ENCODE assay signal across 9 mouse cellular contexts in genomic region chr14:45219281-45220089, GRCm38 (mm10). TPM values are rescaled to one million over a fixed set of nuclear protein-coding genes. Genes with fewer than 3 reads are reported as not detected.
DNase-seq lines count a peak whose midpoint lies in the region; ATAC-seq and TF ChIP-seq lines count a peak whose summit lies in the region.
"Had no signal": no experiment of that assay in that cellular context is flagged by ENCODE, and none has a peak within 500 bp of the region (broad histone marks: within the 10 kb centered on the region; RNA-seq: fewer than 3 reads in every experiment).

TSS of gene Gpr137c (plus strand) at chr14:45219717.

- peak within 1 kb of the TSS; percentile 97 for H3K4me2 ChIP-seq in embryonic facial prominence, embryonic 15.5 days (replicated peaks)
- peak within 1 kb of the TSS; percentile 93 for H3K4me2 ChIP-seq in limb, embryonic 11.5 days (ENCODE audit: low read depth, severe bottlenecking)
- H3K4me2 ChIP-seq in midbrain, embryonic 13.5 days (replicated peaks): peak within 1 kb of the TSS; percentile 68

- peak within 1 kb of the TSS; percentile 89 for H3K4me3 ChIP-seq in bone marrow macrophage, adult 2 months (ENCODE audit: insufficient read depth, low read length)
- H3K4me3 ChIP-seq in embryonic facial prominence, embryonic 15.5 days (replicated peaks): peak within 1 kb of the TSS; percentile 81
- peak within 1 kb of the TSS; percentile 57 for H3K4me3 ChIP-seq in heart, adult 2 months
- H3K4me3 ChIP-seq in kidney, adult 2 months (ENCODE audit: insufficient read depth, low read depth, low read length): peak within 1 kb of the TSS; percentile 87
- peak within 1 kb of the TSS; percentile 76 for H3K4me3 ChIP-seq in limb, embryonic 11.5 days (ENCODE audit: low read depth, low read length)
- peak within 1 kb of the TSS; percentile 96 for H3K4me3 ChIP-seq in midbrain, embryonic 13.5 days (replicated peaks)
- H3K4me3 ChIP-seq in small intestine, adult 2 months (ENCODE audit: low read depth, low read length): peak within 1 kb of the TSS; percentile 84

- H3K36me3 ChIP-seq in embryonic facial prominence, embryonic 15.5 days: no peaks in the 10 kb centered on the region
- no peaks in the 10 kb centered on the region for H3K36me3 ChIP-seq in heart, adult 2 months (ENCODE audit: control insufficient read depth, insufficient read depth, low read length)
- no peaks in the 10 kb centered on the region for H3K36me3 ChIP-seq in kidney, adult 2 months (ENCODE audit: control insufficient read depth, insufficient read depth, low read length)
- H3K36me3 ChIP-seq in limb, embryonic 11.5 days (ENCODE audit: control insufficient read depth, insufficient read depth, low read length): no peaks in the 10 kb centered on the region
- H3K36me3 ChIP-seq in midbrain, embryonic 13.5 days: no peaks in the 10 kb centered on the region
- H3K36me3 ChIP-seq in small intestine, adult 2 months (ENCODE audit: control insufficient read depth, insufficient read depth, low read length): no peaks in the 10 kb centered on the region
- H3K36me3 ChIP-seq: G1E had no signal

- H3K79me2 ChIP-seq in heart, adult 2 months (replicated peaks; ENCODE audit: control insufficient read depth, insufficient read depth, low read length): no peaks in the 10 kb centered on the region

- no peak for TF ChIP-seq POLR2A in bone marrow macrophage, adult 2 months (IDR thresholded peaks at IDR 0.05; ENCODE audit: borderline replicate concordance, low read depth, low read length)
- TF ChIP-seq POLR2A in heart, adult 2 months (IDR thresholded peaks at IDR 0.05; ENCODE audit: insufficient read depth, low read depth, low read length): peak; percentile 60
- peak; percentile 10 for TF ChIP-seq POLR2A in kidney, adult 2 months (IDR thresholded peaks at IDR 0.05; ENCODE audit: low read depth, low read length)
- TF ChIP-seq POLR2A in small intestine, adult 2 months (IDR thresholded peaks at IDR 0.05; ENCODE audit: low read depth, low read length): peak; percentile 47

- H3K9ac ChIP-seq in embryonic facial prominence, embryonic 15.5 days: peak within 1 kb of the TSS; percentile 83
- H3K9ac ChIP-seq in heart, adult 2 months (ENCODE audit: low read depth, low read length): peak within 1 kb of the TSS; percentile 80
- peak within 1 kb of the TSS; percentile 85 for H3K9ac ChIP-seq in limb, embryonic 11.5 days (ENCODE audit: low read length)
- H3K9ac ChIP-seq in midbrain, embryonic 13.5 days (replicated peaks): peak within 1 kb of the TSS; percentile 97

- ATAC-seq in embryonic facial prominence, embryonic 15.5 days (ENCODE audit: insufficient number of reproducible peaks, low FRiP score, low TSS enrichment, low read depth): peak; percentile 99
- ATAC-seq in limb, embryonic 11.5 days (ENCODE audit: insufficient number of reproducible peaks, low FRiP score, low TSS enrichment, low read depth): peak; percentile 99
- peak; percentile 99 for ATAC-seq in midbrain, embryonic 13.5 days

- no peaks in the 10 kb centered on the region for H3K9me3 ChIP-seq in embryonic facial prominence, embryonic 15.5 days (replicated peaks)
- H3K9me3 ChIP-seq in limb, embryonic 11.5 days (ENCODE audit: control insufficient read depth, low read length): no peaks in the 10 kb centered on the region
- no peaks in the 10 kb centered on the region for H3K9me3 ChIP-seq in midbrain, embryonic 13.5 days

- TF ChIP-seq EP300 in heart, adult 2 months (IDR thresholded peaks at IDR 0.05; ENCODE audit: insufficient read depth, low read depth, low read length): 0 out of 2 replicates have a peak, but pooled peaks have one; percentile 46

- TF ChIP-seq CTCF in bone marrow macrophage, adult 2 months (IDR thresholded peaks at IDR 0.05; ENCODE audit: low read depth, low read length): no peak
- TF ChIP-seq CTCF in heart, adult 2 months (IDR thresholded peaks at IDR 0.05): no peak
- no peak for TF ChIP-seq CTCF in kidney, adult 2 months (conservative IDR thresholded peaks at IDR 0.05; ENCODE audit: insufficient read depth, insufficient read length, low read depth, low read length)
- no peak for TF ChIP-seq CTCF in small intestine, adult 2 months (IDR thresholded peaks at IDR 0.05; ENCODE audit: extremely low read depth, insufficient read length, insufficient replicate concordance, low read depth, low read length)

- peaks cover 6% of the 10 kb centered on the region for H3K4me1 ChIP-seq in bone marrow macrophage, adult 2 months (ENCODE audit: control insufficient read depth, insufficient read depth, low read length)
- H3K4me1 ChIP-seq in embryonic facial prominence, embryonic 15.5 days: 0 out of 2 replicates have a peak, but pooled peaks cover 3% of the 10 kb centered on the region
- no peaks in the 10 kb centered on the region for H3K4me1 ChIP-seq in heart, adult 2 months (ENCODE audit: control insufficient read depth, insufficient read depth, low read length)
- no peaks in the 10 kb centered on the region for H3K4me1 ChIP-seq in kidney, adult 2 months (ENCODE audit: control insufficient read depth, insufficient read depth, low read length)
- H3K4me1 ChIP-seq in limb, embryonic 11.5 days (ENCODE audit: control insufficient read depth, insufficient read depth, low read length): no peaks in the 10 kb centered on the region
- H3K4me1 ChIP-seq in midbrain, embryonic 13.5 days (replicated peaks): peaks cover 26% of the 10 kb centered on the region
- H3K4me1 ChIP-seq in small intestine, adult 2 months (ENCODE audit: control insufficient read depth, insufficient read depth, insufficient read length, low read length): peaks cover 2% of the 10 kb centered on the region; the same call in 1 of the 2 replicates

- no peaks in the 10 kb centered on the region for H3K27me3 ChIP-seq in embryonic facial prominence, embryonic 15.5 days
- H3K27me3 ChIP-seq in heart, adult 2 months (ENCODE audit: control insufficient read depth, insufficient read depth, low read length): no peaks in the 10 kb centered on the region
- H3K27me3 ChIP-seq in kidney, adult 2 months (replicated peaks; ENCODE audit: control insufficient read depth, insufficient read depth, low read length): no peaks in the 10 kb centered on the region
- H3K27me3 ChIP-seq in limb, embryonic 11.5 days (ENCODE audit: control insufficient read depth, insufficient read depth, low read length): no peaks in the 10 kb centered on the region
- no peaks in the 10 kb centered on the region for H3K27me3 ChIP-seq in midbrain, embryonic 13.5 days
- no peaks in the 10 kb centered on the region for H3K27me3 ChIP-seq in small intestine, adult 2 months (ENCODE audit: control insufficient read depth, insufficient read depth, low read length)

- WGBS in embryonic facial prominence, embryonic 15.5 days: under 1% methylated on average over 65 of the region's 86 CpGs
- under 1% methylated on average over 85 of the region's 86 CpGs for WGBS in heart, adult 2 months
- under 1% methylated on average over 79 of the region's 86 CpGs for WGBS in kidney, adult 2 months
- under 1% methylated on average over 61 of the region's 86 CpGs for WGBS in limb, embryonic 11.5 days
- WGBS in midbrain, embryonic 13.5 days: under 1% methylated on average over 82 of the region's 86 CpGs
- under 1% methylated on average over 64 of the region's 86 CpGs for WGBS in small intestine, adult 2 months

- peak within 1 kb of the TSS; percentile 18; the same call in 1 of the 2 replicates for H3K27ac ChIP-seq in bone marrow macrophage, adult 2 months (ENCODE audit: insufficient read depth, low read depth, low read length)
- H3K27ac ChIP-seq in embryonic facial prominence, embryonic 15.5 days (replicated peaks): peak within 1 kb of the TSS; percentile 95
- peak within 1 kb of the TSS; percentile 71 for H3K27ac ChIP-seq in heart, adult 2 months
- no peak within 1 kb of the TSS for H3K27ac ChIP-seq in kidney, adult 2 months (ENCODE audit: insufficient read depth, low read depth, low read length)
- H3K27ac ChIP-seq in limb, embryonic 11.5 days (replicated peaks; ENCODE audit: low read depth, low read length): peak within 1 kb of the TSS; percentile 87
- H3K27ac ChIP-seq in midbrain, embryonic 13.5 days: peak within 1 kb of the TSS; percentile 98
- peak within 1 kb of the TSS; percentile 42; the same call in 1 of the 2 replicates for H3K27ac ChIP-seq in small intestine, adult 2 months (ENCODE audit: insufficient read depth, low read depth, low read length)

- DNase-seq in 3T3-L1 (ENCODE audit: low read depth, low spot score): peak; percentile 97
- peak; percentile 96 to 99 for DNase-seq in heart, adult 2 months
- DNase-seq in kidney, adult 2 months: peak; percentile 100
- peak; percentile 98 for DNase-seq in limb, embryonic 11.5 days (ENCODE audit: low spot score)

- intact Hi-C loops in heart, adult 2 months (cut with DNase I): loop anchor here (5.0 to 10.0 kb wide), 2 partner anchors 98 to 435 kb away; partner anchors contain the start of genes Ddhd1 and Ero1l

RNA-seq across cellular contexts. Expression of gene Gpr137c, which starts in this region (rescaled TPM):
- polyA plus RNA-seq in bone marrow macrophage, adult 2 months (2012; ENCODE audit: insufficient read depth, insufficient read length, missing spikeins): 0.97 and 1.9 TPM in 2 replicates
- 2.7 and 2.9 TPM in 2 replicates for polyA plus RNA-seq in embryonic facial prominence, embryonic 15.5 days (2015; fragmentation: Nextera tagmentation; extraction: Ambion mirVana)
- total RNA-seq in heart, adult 2 months (2021): 1 to 10 TPM; 5.1 to 7.3 TPM
- 2.7 and 2.9 TPM in 2 replicates for polyA plus RNA-seq in heart, adult 2 months (2012; rRNA removed)
- 1.7 and 4.3 TPM in 2 replicates for polyA plus RNA-seq in kidney, adult 2 months (2012; rRNA removed)
- 3.7 and 4.4 TPM in 2 replicates for polyA plus RNA-seq in limb, embryonic 11.5 days (2014; fragmentation: Nextera tagmentation; extraction: Ambion mirVana)
- 13.8 and 15.0 TPM in 2 replicates for polyA plus RNA-seq in midbrain, embryonic 13.5 days (2015; fragmentation: Nextera tagmentation; extraction: Ambion mirVana)
- 2.1 and 2.4 TPM in 2 replicates for polyA plus RNA-seq in small intestine, adult 2 months (2012; rRNA removed)
- polyA plus RNA-seq: G1E had no signal
